ENCODE assay signal across 11 mouse cellular contexts in genomic region chr4:87901166-87901565, GRCm38 (mm10).
A peak's percentile ranks its signal among the peaks of the same experiment; 100 is the strongest.
DNase-seq lines count a peak whose midpoint lies in the region; ATAC-seq and TF ChIP-seq lines count a peak whose summit lies in the region.
"Had no signal": no experiment of that assay in that cellular context is flagged by ENCODE, and none has a peak within 500 bp of the region (broad histone marks: within the 10 kb centered on the region; RNA-seq: fewer than 3 reads in every experiment).

No protein-coding gene starts in this region.

- ATAC-seq in frontal cortex, adult (ENCODE audit: low TSS enrichment), result peak; percentile 36; the same call in 1 of the 2 replicates
- ATAC-seq in lung, postnatal 0 days, result no peak
- ATAC-seq in liver, embryonic 12.5 days, result no peak
- ATAC-seq: midbrain, embryonic 16.5 days had no signal

- no peaks in the 10 kb centered on the region for H3K36me3 ChIP-seq in lung, postnatal 0 days (ENCODE audit: insufficient read depth, low read length)
- no peaks in the 10 kb centered on the region for H3K36me3 ChIP-seq in embryonic facial prominence, embryonic 10.5 days (replicated peaks)
- no peaks in the 10 kb centered on the region for H3K36me3 ChIP-seq in liver, embryonic 12.5 days
- H3K36me3 ChIP-seq: hindbrain, embryonic 15.5 days had no signal

- no peak for TF ChIP-seq EP300 in lung, postnatal 0 days (IDR thresholded peaks at IDR 0.05)

- TF ChIP-seq CTCF in lung, postnatal 0 days (IDR thresholded peaks at IDR 0.05), result peak; percentile 33; the same call in 1 of the 2 replicates

- H3K4me3 ChIP-seq in lung, postnatal 0 days (ENCODE audit: low read depth, low read length), result no peak overlapping the region
- no peak overlapping the region for H3K4me3 ChIP-seq in embryonic facial prominence, embryonic 10.5 days
- no peak overlapping the region for H3K4me3 ChIP-seq in liver, embryonic 12.5 days
- H3K4me3 ChIP-seq: hindbrain, embryonic 15.5 days had no signal

- H3K9me3 ChIP-seq in lung, postnatal 0 days (ENCODE audit: low read length), result no peaks in the 10 kb centered on the region
- no peaks in the 10 kb centered on the region for H3K9me3 ChIP-seq in embryonic facial prominence, embryonic 10.5 days
- no peaks in the 10 kb centered on the region for H3K9me3 ChIP-seq in liver, embryonic 12.5 days (replicated peaks)
- H3K9me3 ChIP-seq: hindbrain, embryonic 15.5 days had no signal

- H3K4me1 ChIP-seq in lung, postnatal 0 days (ENCODE audit: insufficient read depth, low read depth, low read length), result no peaks in the 10 kb centered on the region; the same call in 1 of the 2 replicates
- H3K4me1 ChIP-seq in embryonic facial prominence, embryonic 10.5 days, result peaks cover 20% of the 10 kb centered on the region
- H3K4me1 ChIP-seq in liver, embryonic 12.5 days, result peaks cover 15% of the 10 kb centered on the region
- H3K4me1 ChIP-seq: hindbrain, embryonic 15.5 days had no signal

- 13% methylated on average over 1 of the region's 1 CpGs for WGBS in lung, postnatal 0 days
- 25% methylated on average over 1 of the region's 1 CpGs for WGBS in embryonic facial prominence, embryonic 10.5 days
- 43% methylated on average over 1 of the region's 1 CpGs for WGBS in liver, embryonic 12.5 days (ENCODE audit: insufficient replicate concordance)

- no peak overlapping the region for H3K4me2 ChIP-seq in lung, postnatal 0 days (replicated peaks; ENCODE audit: low read depth, low read length)
- no peak overlapping the region for H3K4me2 ChIP-seq in liver, embryonic 12.5 days
- H3K4me2 ChIP-seq: hindbrain, embryonic 15.5 days had no signal

- no peaks in the 10 kb centered on the region for H3K27me3 ChIP-seq in lung, postnatal 0 days (replicated peaks; ENCODE audit: insufficient read depth, low read length)
- no peaks in the 10 kb centered on the region for H3K27me3 ChIP-seq in embryonic facial prominence, embryonic 10.5 days (replicated peaks; ENCODE audit: low read depth, poor library complexity, severe bottlenecking)
- H3K27me3 ChIP-seq in liver, embryonic 12.5 days (replicated peaks), result no peaks in the 10 kb centered on the region
- H3K27me3 ChIP-seq: hindbrain, embryonic 15.5 days had no signal

- no peak overlapping the region for H3K9ac ChIP-seq in lung, postnatal 0 days (replicated peaks; ENCODE audit: low read depth)
- H3K9ac ChIP-seq in liver, embryonic 12.5 days, result no peak overlapping the region
- H3K9ac ChIP-seq: hindbrain, embryonic 15.5 days had no signal

- H3K27ac ChIP-seq in lung, postnatal 0 days (ENCODE audit: low read length), result no peak overlapping the region
- no peak overlapping the region for H3K27ac ChIP-seq in embryonic facial prominence, embryonic 10.5 days (replicated peaks)
- no peak overlapping the region for H3K27ac ChIP-seq in liver, embryonic 12.5 days
- H3K27ac ChIP-seq: hindbrain, embryonic 15.5 days had no signal

- DNase-seq in frontal cortex, postnatal 14 days (ENCODE audit: low spot score in 2 of 2), result no peak
- peak; percentile 19 for DNase-seq in lung, postnatal 0 days (ENCODE audit: low spot score)
- DNase-seq in lung, adult 18-20 months, result no peak
- peak; percentile 22 to 32 for DNase-seq in cerebellum, postnatal 14 days
- peak; percentile 26 for DNase-seq in lung, postnatal 14 days
- DNase-seq in embryonic facial prominence, embryonic 10.5 days (ENCODE audit: low spot score), result no peak
- DNase-seq: left cerebral cortex, postnatal 4 days had no signal

Comparison
In these comparisons a context has a peak if more than half of its experiments do, and no peak if none do; other contexts are left out.
1. DNase-seq: peak in lung, postnatal 0 days (single experiment), cerebellum, postnatal 14 days (2 of 2) and lung, postnatal 14 days (single experiment); none in frontal cortex, postnatal 14 days (0 of 2), lung, adult 18-20 months (0 of 2) and embryonic facial prominence, embryonic 10.5 days (single experiment).